Mouse (Mus musculus): ENCODE results near the gene Syne2. TPM values are rescaled to one million over a fixed set of nuclear protein-coding genes. Genes with fewer than 3 reads are reported as not detected.

Gene Syne2
- polyA plus RNA-seq, 1 experiment from 2014 or later = 2.7 TPM

DNA sequence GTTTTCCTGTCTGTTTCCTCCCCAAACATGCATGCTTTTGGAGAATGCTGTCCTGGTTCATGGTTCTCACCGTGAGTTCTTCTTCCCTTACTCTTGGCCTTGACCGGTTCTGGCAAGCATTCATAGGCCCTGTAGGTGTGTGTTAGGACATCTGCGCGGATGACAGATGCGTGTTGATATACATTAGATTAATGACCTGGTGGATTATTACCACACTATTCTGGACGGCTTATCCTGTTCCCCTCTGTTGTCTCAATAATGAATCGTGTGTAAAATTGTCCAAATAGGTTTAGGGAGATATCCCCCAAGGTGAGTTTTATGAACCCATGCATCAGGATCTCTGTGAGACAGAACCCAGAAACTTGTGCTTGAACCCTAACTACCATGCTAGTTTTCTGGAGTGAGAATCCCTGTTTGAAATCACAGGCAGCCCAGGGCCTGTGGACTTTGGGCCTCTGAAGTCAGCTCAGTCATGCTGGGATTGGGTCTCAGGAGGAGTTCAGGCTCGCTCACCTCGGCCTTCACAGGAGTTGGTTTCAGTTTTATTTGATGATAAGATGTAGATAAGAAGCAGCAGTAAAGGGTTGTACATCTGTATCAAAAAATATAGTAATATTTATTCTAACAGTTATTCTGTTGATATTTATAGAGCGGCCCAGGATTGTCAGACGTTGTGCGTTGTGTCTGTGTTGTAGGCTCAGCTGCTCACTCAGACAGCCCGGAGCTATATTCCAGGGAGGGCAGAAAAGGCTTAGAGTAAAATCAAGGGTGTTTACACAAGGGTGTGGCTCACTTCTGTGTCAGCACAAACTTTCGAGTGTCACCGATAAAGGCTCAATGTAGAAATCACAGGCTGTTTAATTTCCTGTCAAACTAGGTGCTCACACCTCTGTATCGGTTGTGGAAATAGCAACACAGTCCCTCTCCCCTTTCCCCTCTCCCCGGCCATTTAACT, 48.8 kb downstream of the Syne2 start:
- Histone ChIP-seq H3K36me3 (ENCODE audit: inconsistent target) (no peaks in the 10 kb centered on the region), H3K79me2 (ENCODE audit: inconsistent target) (no peaks in the 10 kb centered on the region), H3K4me3 (ENCODE audit: inconsistent target) (no peak overlapping the region), H3K27ac (no peak overlapping the region)
- whole genome bisulfite sequencing (ENCODE audit: missing documents) = 88% methylated on average over 16 of the region's 17 CpGs

DNA sequence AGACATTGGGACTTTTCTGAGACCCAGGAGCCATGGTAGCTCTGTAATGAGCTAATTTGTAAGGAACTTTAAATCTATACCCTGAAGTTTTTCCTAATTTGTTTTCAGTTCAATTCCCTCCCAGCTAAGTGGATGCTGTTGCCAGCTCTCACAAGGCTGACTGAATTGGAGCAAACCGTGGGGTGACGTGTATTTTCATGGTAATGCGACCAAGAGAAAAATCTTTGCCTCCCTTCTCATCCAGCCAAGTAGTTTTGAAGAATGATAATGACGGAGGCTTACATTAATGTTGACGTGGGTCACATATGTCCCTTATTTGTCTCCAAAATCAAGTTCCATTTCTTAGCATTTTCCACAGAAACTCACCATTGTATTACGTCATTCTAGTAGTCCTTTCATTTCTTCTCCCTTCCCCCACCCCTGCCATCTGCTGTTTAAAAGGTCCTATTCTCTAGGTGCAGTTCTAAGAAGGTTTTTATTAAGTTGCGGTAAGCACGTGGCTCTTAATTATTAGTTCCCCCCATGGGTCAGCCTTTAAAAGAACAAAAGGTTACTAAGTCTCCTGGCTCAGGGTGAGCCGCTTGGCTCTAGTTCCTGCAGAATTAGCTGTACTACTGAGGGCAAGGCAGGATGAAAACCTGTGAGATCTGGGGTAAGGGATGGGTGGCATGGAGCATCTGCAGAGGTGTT, 55.8 kb downstream of the Syne2 start:
- no peaks in the 10 kb centered on the region for H3K79me2 ChIP-seq (ENCODE audit: inconsistent target)
- 96% methylated on average over 9 of the region's 9 CpGs for WGBS (ENCODE audit: missing documents)

DNA sequence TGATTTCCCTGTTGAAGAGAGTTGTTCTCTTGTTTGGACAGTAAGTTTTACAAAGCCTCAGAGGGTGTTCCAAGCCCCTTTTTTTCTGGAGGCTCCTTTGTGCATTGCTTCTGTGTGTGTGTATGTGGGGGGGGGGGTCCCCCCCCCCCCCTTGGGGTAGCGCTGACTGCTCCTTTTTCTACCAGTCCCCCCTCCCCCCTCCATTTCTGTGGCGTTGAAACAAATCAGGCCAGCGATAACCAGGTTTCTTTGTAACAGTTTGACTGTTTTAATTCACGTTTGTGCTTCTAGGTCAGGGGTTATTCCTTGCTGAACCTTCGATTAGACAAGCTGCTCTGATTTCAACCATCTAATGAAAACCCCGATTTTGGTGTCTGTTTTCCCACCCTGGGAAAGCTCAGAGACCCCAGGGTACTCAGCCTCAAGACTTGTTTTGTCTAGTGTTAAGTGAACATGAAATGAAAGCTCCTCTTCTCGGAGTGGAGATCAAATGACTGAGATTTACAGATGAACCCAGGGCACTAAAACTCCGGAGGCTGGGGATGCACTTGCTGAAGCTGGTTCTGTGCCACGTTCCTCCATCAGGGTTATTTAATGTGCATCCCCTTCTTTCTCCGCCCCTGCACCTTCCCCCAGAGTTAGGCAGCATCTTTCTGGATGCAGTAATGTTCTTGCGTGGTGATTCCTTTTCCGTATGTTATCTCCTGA, 56.5 kb downstream of the Syne2 start:
- no peaks in the 10 kb centered on the region for H3K79me2 ChIP-seq (ENCODE audit: inconsistent target)
- H3K27ac ChIP-seq = no peak overlapping the region
- WGBS (ENCODE audit: missing documents) = 93% methylated on average over 12 of the region's 12 CpGs
- H3K36me3 ChIP-seq (ENCODE audit: inconsistent target) = no peaks in the 10 kb centered on the region
- no peak overlapping the region for H3K4me3 ChIP-seq (ENCODE audit: inconsistent target)

More for the DNA sequence above, 55.8 kb downstream of the Syne2 start:
- Histone ChIP-seq H3K36me3 (ENCODE audit: inconsistent target) (no peaks in the 10 kb centered on the region), H3K27ac (no peak overlapping the region), H3K4me3 (ENCODE audit: inconsistent target) (no peak overlapping the region)

DNA sequence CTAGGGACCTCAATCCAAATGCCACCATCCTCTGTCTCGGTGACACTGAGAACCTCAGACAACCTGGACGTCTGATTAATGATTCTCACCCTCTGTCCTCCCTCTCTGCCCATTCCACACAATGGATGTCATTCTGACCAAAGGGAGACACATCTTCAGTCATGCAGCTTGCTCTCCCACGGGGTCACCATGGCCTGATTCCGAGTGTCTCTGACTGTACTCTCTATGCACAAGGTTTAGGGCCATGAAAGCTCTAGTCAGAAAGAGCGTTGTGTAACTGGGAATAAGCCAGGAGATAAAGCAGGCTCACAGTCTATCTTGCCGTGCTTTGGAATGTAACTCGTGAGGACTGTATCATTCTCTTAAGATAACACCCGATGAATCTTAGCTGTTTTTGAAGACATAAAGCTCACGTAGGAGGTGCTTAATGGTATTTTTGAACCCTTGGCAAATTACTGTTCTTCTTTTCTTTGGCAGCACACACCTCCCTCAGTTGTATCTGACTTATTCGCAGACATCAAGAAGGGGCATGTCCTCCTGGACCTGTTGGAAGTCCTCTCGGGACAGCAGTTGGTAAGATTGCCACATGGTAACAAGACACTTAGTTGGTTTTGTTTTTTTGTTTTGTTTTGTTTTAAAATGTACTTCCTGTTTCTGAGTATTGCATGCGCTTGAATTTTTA, 61.8 kb downstream of the Syne2 start:
- WGBS (ENCODE audit: missing documents) = 93% methylated on average over 12 of the region's 12 CpGs
- no peaks in the 10 kb centered on the region for H3K79me2 ChIP-seq (ENCODE audit: inconsistent target)
- no peaks in the 10 kb centered on the region for H3K36me3 ChIP-seq (ENCODE audit: inconsistent target)
- H3K27ac ChIP-seq = no peak overlapping the region
- no peak overlapping the region for H3K4me3 ChIP-seq (ENCODE audit: inconsistent target)

DNA sequence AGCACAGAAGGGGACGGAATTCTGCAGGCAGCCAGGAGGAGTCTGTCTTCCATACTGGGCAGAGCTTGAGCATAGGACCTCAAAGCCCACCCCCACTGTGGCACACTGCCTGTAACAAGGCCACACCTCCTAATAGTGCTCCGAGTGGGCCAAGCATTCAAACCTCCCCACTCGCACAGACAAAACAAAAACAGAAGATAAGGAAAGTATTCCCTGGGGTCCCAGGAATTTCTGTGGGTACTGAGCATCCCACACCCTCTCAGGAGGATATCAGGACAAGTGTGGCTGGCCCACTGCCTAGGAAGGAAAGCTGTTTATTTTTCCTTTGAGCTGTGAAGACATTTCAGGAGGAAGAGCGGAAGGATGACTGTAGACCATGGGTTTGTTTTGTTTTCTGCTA, 63.6 kb downstream of the Syne2 start:
- H3K36me3 ChIP-seq (ENCODE audit: inconsistent target) = no peaks in the 10 kb centered on the region
- 93% methylated on average over 4 of the region's 4 CpGs for WGBS (ENCODE audit: missing documents)
- no peak overlapping the region for H3K27ac ChIP-seq
- H3K4me3 ChIP-seq (ENCODE audit: inconsistent target) = no peak overlapping the region
- H3K79me2 ChIP-seq (ENCODE audit: inconsistent target) = no peaks in the 10 kb centered on the region

DNA sequence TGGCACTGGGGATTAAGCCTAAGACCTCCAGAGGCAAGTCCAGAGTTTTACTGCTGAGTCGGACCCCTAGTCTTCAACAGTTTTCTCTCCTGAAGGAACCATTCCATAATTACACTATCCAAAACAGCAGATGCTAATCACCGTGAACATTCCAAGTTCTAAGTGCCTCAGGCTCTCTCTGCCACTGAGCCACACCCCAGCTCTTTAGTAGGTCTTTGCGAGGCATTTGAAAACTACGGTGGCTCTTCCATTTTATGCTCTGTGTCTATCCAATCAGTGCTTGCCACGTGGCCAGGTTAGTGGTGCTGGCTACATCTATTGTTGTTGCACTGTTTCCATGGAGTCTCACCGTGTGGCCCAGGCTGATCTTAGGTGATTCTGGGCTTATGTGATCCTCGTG, 68.2 kb downstream of the Syne2 start:
- 86% methylated on average over 7 of the region's 7 CpGs for WGBS (ENCODE audit: missing documents)
- Histone ChIP-seq H3K36me3 (ENCODE audit: inconsistent target) (no peaks in the 10 kb centered on the region), H3K27ac (no peak overlapping the region), H3K79me2 (ENCODE audit: inconsistent target) (no peaks in the 10 kb centered on the region), H3K4me3 (ENCODE audit: inconsistent target) (no peak overlapping the region)

DNA sequence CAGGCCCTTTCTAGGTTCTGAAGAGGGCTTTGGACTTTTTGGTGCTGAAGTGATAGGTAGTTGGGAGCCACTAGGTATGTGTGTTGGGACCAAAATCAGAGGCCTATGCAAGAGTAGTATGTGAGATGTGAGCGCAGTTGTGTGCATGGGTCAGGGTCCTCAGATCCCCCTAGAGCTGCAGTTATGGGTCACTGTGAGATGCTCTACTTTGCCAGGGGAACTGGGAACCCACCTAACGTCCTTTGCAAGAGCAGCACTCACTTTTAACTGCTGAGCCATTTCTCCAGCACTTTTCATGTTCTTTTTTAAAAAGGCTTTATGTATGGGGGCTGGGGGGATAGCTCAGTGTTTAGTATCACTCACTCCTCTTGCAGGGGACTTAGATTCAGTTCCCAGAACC, 69.0 kb downstream of the Syne2 start:
- H3K27ac ChIP-seq = no peak overlapping the region
- no peak overlapping the region for H3K4me3 ChIP-seq (ENCODE audit: inconsistent target)
- H3K36me3 ChIP-seq (ENCODE audit: inconsistent target) = no peaks in the 10 kb centered on the region
- WGBS (ENCODE audit: missing documents) = 96% methylated on average over 2 of the region's 2 CpGs
- H3K79me2 ChIP-seq (ENCODE audit: inconsistent target) = no peaks in the 10 kb centered on the region

DNA sequence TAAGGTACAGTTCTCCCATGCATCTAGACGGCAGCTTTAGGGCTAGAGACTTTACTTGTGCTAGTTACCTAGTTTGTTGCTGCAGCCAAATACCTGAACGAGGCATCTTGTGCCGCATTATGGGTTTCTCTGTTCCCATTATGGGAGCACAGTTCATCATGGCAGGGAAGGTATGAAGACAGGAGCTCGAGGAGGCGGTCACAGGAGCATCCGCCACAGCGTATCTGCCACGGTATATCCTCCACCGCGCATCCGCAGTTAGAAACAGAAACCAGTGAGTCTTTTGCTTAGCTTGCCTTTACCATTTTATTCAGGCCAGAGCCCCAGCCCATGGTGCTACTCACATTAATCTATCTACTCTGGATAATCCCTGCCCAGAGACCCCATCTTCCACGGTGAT, 70.8 kb downstream of the Syne2 start:
- Histone ChIP-seq H3K4me3 (ENCODE audit: inconsistent target) (no peak overlapping the region), H3K79me2 (ENCODE audit: inconsistent target) (no peaks in the 10 kb centered on the region), H3K36me3 (ENCODE audit: inconsistent target) (no peaks in the 10 kb centered on the region), H3K27ac (no peak overlapping the region)
- 95% methylated on average over 12 of the region's 12 CpGs for WGBS (ENCODE audit: missing documents)

DNA sequence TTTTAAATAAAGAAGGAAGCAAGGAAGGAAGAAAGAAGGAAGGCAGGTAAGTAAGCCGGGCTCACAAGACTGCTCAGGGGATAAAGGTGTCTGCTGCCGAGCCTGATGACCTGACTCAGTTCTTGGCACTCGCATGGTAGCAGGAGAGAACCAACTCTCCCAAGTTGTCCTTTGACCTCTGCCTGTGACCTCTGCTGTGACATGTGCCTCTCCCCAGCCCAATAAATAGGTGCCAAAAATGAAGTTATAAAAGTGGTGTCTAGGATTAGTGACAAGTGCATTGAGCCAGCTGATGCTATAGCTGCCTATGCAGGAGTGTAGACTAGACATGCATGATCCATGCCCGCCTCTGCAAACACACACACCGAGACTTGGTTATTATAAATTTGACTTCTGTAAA, 73.3 kb downstream of the Syne2 start:
- H3K27ac ChIP-seq = no peak overlapping the region
- H3K79me2 ChIP-seq (ENCODE audit: inconsistent target) = no peaks in the 10 kb centered on the region
- H3K36me3 ChIP-seq (ENCODE audit: inconsistent target) = no peaks in the 10 kb centered on the region
- no peak overlapping the region for H3K4me3 ChIP-seq (ENCODE audit: inconsistent target)
- 95% methylated on average over 5 of the region's 5 CpGs for WGBS (ENCODE audit: missing documents)

DNA sequence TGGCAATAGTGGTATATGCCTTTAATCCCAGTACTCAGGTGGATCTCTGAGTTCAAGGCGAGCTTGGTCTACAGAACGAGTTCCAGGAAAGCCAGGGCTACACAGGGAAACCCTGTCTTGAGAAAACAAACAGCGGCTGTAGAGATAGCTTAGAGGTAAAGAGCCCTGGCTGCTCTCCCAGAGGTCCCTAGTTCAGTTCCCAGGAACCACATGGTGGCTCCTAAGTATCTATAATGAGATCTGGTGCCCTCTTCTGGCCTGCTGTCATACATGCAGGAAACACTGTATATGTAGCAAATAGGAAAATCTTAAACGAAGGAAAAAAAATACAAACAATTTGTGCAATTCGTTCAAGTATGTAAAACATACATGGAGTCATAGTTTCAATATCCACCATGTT, 75.5 kb downstream of the Syne2 start:
- Histone ChIP-seq H3K27ac (no peak overlapping the region), H3K36me3 (ENCODE audit: inconsistent target) (no peaks in the 10 kb centered on the region), H3K79me2 (ENCODE audit: inconsistent target) (no peaks in the 10 kb centered on the region), H3K4me3 (ENCODE audit: inconsistent target) (no peak overlapping the region)
- WGBS (ENCODE audit: missing documents) = 87% methylated on average over 5 of the region's 5 CpGs

DNA sequence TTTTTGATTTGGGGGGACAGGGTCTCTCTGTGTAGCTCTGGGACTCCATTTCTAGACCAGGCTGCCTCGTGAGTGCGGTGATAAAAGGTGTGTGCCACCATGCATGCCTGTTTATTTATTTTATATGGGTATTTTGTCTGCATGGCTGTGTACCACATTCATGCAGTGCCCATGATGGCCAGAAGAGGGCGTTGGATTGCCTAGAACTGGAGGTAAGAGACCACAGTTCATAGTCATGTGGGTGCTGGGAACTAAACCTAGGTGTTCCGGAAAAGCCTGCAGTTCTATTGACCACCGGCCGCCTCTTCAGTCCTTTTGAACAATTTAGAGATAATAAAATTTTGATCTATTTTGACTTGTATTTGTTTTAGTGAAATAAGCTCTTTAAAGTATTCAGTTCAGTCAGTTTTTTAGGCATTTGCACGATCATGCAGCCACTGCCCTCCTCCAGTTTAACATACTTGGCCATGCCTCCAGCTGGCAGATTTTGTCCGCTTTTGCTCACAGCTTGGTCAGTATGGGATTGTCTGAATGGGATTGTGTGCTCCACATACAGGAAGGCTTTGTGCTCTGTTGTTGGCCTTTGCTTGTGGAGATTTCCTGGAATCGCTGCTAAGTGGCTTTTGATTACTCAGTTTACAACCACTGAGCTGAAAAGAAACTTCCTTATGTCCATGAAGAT, 76.5 kb downstream of the Syne2 start:
- Histone ChIP-seq H3K36me3 (ENCODE audit: inconsistent target) (no peaks in the 10 kb centered on the region), H3K27ac (no peak overlapping the region), H3K4me3 (ENCODE audit: inconsistent target) (no peak overlapping the region), H3K79me2 (ENCODE audit: inconsistent target) (no peaks in the 10 kb centered on the region)
- 89% methylated on average over 9 of the region's 9 CpGs for WGBS (ENCODE audit: missing documents)

DNA sequence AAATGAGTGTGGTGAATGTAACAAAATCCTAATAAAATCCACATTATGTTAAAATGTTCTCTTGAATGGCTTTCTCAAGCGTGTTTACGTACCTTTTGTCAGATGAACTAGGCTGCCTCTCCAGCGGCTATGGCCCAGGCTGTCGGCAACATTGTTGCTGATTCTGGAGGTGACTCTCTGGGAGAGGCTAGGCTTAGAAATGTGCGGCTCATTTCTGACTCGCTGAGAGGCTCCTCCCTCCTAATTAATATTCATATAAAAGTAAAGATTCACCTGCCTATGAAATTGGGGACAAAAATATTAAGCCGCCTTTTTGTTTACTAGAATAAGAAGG, 77.0 kb downstream of the Syne2 start:
- WGBS (ENCODE audit: missing documents) = 91% methylated on average over 4 of the region's 7 CpGs
- Histone ChIP-seq H3K4me3 (ENCODE audit: inconsistent target) (no peak overlapping the region), H3K79me2 (ENCODE audit: inconsistent target) (no peaks in the 10 kb centered on the region), H3K36me3 (ENCODE audit: inconsistent target) (no peaks in the 10 kb centered on the region), H3K27ac (no peak overlapping the region)

DNA sequence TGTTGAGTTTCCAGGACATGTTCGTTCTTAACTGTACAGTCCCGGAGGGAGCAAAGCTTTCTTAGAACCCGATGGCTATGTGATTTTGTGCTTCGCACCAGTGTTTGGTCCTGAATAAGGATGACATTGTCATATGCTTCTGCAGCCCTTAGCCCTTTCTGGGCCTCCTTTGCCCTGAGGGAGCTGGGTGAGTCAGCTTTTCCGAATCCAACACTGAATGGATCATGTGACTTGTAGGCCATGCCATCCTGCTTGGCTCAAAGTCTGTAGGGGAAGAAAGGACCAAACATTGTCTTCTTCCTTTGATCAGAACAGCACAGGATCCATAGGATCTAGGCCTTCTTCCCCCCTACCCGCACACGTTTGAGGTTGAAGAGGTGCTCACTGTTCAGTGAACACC, 79.9 kb downstream of the Syne2 start:
- 90% methylated on average over 7 of the region's 7 CpGs for WGBS (ENCODE audit: missing documents)
- Histone ChIP-seq H3K27ac (no peak overlapping the region), H3K4me3 (ENCODE audit: inconsistent target) (no peak overlapping the region), H3K36me3 (ENCODE audit: inconsistent target) (no peaks in the 10 kb centered on the region), H3K79me2 (ENCODE audit: inconsistent target) (no peaks in the 10 kb centered on the region)

DNA sequence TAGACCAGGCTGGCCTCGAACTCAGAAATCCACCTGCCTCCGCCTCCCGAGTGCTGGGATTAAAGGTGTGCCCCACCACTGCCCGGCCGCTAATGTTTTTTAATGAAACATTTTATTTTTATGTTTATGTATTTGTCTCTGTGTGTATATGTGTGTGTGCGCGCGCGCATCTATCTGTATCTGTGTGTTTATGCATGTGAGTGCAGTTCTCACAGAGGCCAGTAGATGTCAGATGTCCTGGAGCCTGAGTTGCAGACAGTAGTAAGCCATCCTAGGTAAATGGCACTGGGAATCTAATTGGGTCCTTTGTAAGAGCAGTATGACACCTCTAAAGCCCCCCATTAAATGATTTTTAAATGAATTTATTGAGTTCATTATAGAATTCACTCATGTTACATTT, 83.8 kb downstream of the Syne2 start:
- Histone ChIP-seq H3K27ac (no peak overlapping the region), H3K79me2 (ENCODE audit: inconsistent target) (no peaks in the 10 kb centered on the region), H3K36me3 (ENCODE audit: inconsistent target) (no peaks in the 10 kb centered on the region), H3K4me3 (ENCODE audit: inconsistent target) (no peak overlapping the region)
- WGBS (ENCODE audit: missing documents) = 97% methylated on average over 7 of the region's 9 CpGs
